Mouse (Mus musculus) intestine, embryonic 14.5 days (tissue): ENCODE results near the gene Vps16. TPM values are rescaled to one million over a fixed set of nuclear protein-coding genes. Genes with fewer than 3 reads are reported as not detected.
A peak's percentile ranks its signal among the peaks of the same experiment; 100 is the strongest.

Experiments
- ATAC-seq: fragments of 200-750 bp; cut with Nextera tagmentation; replicated peaks from 2 replicates; pipeline ENCODE4 v1.8.0; 2017; ENCODE audit warnings: low read depth, moderate number of reproducible peaks, moderate TSS enrichment, moderate library complexity; ENCODE audit not compliant: low FRiP score, low TSS enrichment
- DNase-seq: peaks from one replicate; pipeline ENCODE4 v3.0.0-alpha.2; 2018; ENCODE audit warnings: low spot score
- H3K27ac ChIP-seq: fragments of 300-500 bp; sonication (generic); 2 replicates; pipeline ENCODE4 v1.5.1; 2014; ENCODE audit warnings: low read depth, mild to moderate bottlenecking, control low read depth
- H3K27me3 ChIP-seq: fragments of 300-500 bp; sonication (generic); replicated peaks from 2 replicates; pipeline ENCODE4 v1.6.1; 2014; ENCODE audit warnings: low read length, control low read depth; ENCODE audit not compliant: control insufficient read depth, insufficient read depth
- H3K36me3 ChIP-seq: fragments of 300-500 bp; sonication (generic); 2 replicates; pipeline ENCODE4 v1.6.1; 2014; ENCODE audit warnings: low read length, control low read depth; ENCODE audit not compliant: control insufficient read depth, insufficient read depth
- H3K4me1 ChIP-seq: fragments of 300-500 bp; sonication (generic); replicated peaks from 2 replicates; pipeline ENCODE4 v1.6.1; 2014; ENCODE audit warnings: low read length, control low read depth, mixed read lengths; ENCODE audit not compliant: control insufficient read depth, insufficient read depth
- H3K4me2 ChIP-seq: fragments of 300-500 bp; sonication (generic); 2 replicates; pipeline ENCODE4 v1.6.1; 2014; ENCODE audit warnings: low read length
- H3K4me3 ChIP-seq: fragments of 300-500 bp; sonication (generic); 2 replicates; pipeline ENCODE4 v1.5.1; 2014; ENCODE audit warnings: low read depth, low read length, control low read depth, mixed read lengths
- H3K9ac ChIP-seq: fragments of 300-500 bp; sonication (generic); 2 replicates; pipeline ENCODE4 v1.6.1; 2014; ENCODE audit warnings: mild to moderate bottlenecking, low read length
- H3K9me3 ChIP-seq: fragments of 300-500 bp; sonication (generic); 2 replicates; pipeline ENCODE4 v1.6.1; 2016; ENCODE audit warnings: low read length, control low read depth; ENCODE audit not compliant: control insufficient read depth
- WGBS: fragments of 180-500 bp; shearing (Covaris S2); extraction: QIAGEN DNeasy Blood & Tissue Kit; methylation state at CpG from one replicate; pipeline ENCODE4 v1.1.7; 2014; 5-methylcytosine and 5-hydroxymethylcytosine counted together
- polyA plus RNA-seq: library from polyadenylated mRNA; unstranded; fragments of >200 nt; fragmentation: Nextera tagmentation; extraction: Ambion mirVana; gene quantifications from 2 replicates; pipeline ENCODE4 v1.2.1, GENCODE M21; 2014

The Vps16 gene
- polyA plus RNA-seq, 1 experiment from 2014 or later: 62.7 TPM

- 73% methylated on average over 6 of the region's 6 CpGs for WGBS
- H3K27me3 ChIP-seq: no peaks in the 10 kb centered on the region
- H3K27ac ChIP-seq: no peak overlapping the region
- no peaks in the 10 kb centered on the region for H3K4me1 ChIP-seq
- H3K9me3 ChIP-seq: peaks cover 4% of the 10 kb centered on the region; the same call in 1 of the 2 replicates
- H3K4me3 ChIP-seq: no peak overlapping the region
- DNase-seq (no peak), ATAC-seq (no peak)
- H3K9ac ChIP-seq: no peak overlapping the region
- no peak overlapping the region for H3K4me2 ChIP-seq
- H3K36me3 ChIP-seq: no peaks in the 10 kb centered on the region
These were observed 52.6 kb downstream of the Vps16 start for GRCm38 (mm10) chr2:130476666-130477297.

GRCm38 (mm10) chr2:130482177-130482576 lies 58.0 kb downstream of the Vps16 start:
- no peak for ATAC-seq

GRCm38 (mm10) chr2:130482700-130483099 lies 58.6 kb downstream of the Vps16 start:
- Histone ChIP-seq H3K27ac (no peak overlapping the region), H3K4me2 (no peak overlapping the region), H3K4me1 (no peaks in the 10 kb centered on the region), H3K9me3 (peaks cover 4% of the 10 kb centered on the region; the same call in 1 of the 2 replicates), H3K9ac (no peak overlapping the region), H3K4me3 (no peak overlapping the region), H3K36me3 (no peaks in the 10 kb centered on the region), H3K27me3 (no peaks in the 10 kb centered on the region)
- 75% methylated on average over 3 of the region's 3 CpGs for WGBS
- no peak for DNase-seq
- no peak for ATAC-seq

More at GRCm38 (mm10) chr2:130482177-130482576, 58.0 kb downstream of the Vps16 start:
- no peak overlapping the region for H3K27ac ChIP-seq
- no peak for DNase-seq
- H3K36me3 ChIP-seq: no peaks in the 10 kb centered on the region
- H3K9ac ChIP-seq: no peak overlapping the region
- H3K27me3 ChIP-seq: no peaks in the 10 kb centered on the region
- H3K4me3 ChIP-seq: no peak overlapping the region
- H3K4me2 ChIP-seq: no peak overlapping the region
- 88% methylated on average over 4 of the region's 4 CpGs for WGBS
- H3K9me3 ChIP-seq: peaks cover 4% of the 10 kb centered on the region; the same call in 1 of the 2 replicates
- H3K4me1 ChIP-seq: no peaks in the 10 kb centered on the region

- no peak for DNase-seq
- no peak for ATAC-seq
- Histone ChIP-seq H3K4me2 (no peak overlapping the region), H3K36me3 (no peaks in the 10 kb centered on the region), H3K27me3 (no peaks in the 10 kb centered on the region), H3K9me3 (no peaks in the 10 kb centered on the region), H3K4me1 (no peaks in the 10 kb centered on the region), H3K9ac (no peak overlapping the region), H3K27ac (no peak overlapping the region), H3K4me3 (no peak overlapping the region)
- 97% methylated on average over 1 of the region's 1 CpGs for WGBS
These were observed 60.1 kb downstream of the Vps16 start for GRCm38 (mm10) chr2:130484206-130484605.

- Histone ChIP-seq H3K27me3 (no peaks in the 10 kb centered on the region), H3K4me1 (no peaks in the 10 kb centered on the region), H3K9me3 (0 out of 2 replicates have a peak, but pooled peaks cover 4% of the 10 kb centered on the region), H3K4me2 (no peak overlapping the region), H3K9ac (no peak overlapping the region), H3K36me3 (no peaks in the 10 kb centered on the region), H3K4me3 (no peak overlapping the region), H3K27ac (no peak overlapping the region)
- 89% methylated on average over 2 of the region's 2 CpGs for WGBS
- DNase-seq: no peak
- no peak for ATAC-seq
These were observed 63.9 kb downstream of the Vps16 start for GRCm38 (mm10) chr2:130488002-130488401.

- no peak overlapping the region for H3K27ac ChIP-seq
- no peak for ATAC-seq
- WGBS: 86% methylated on average over 4 of the region's 4 CpGs
- DNase-seq: no peak
- no peak overlapping the region for H3K4me2 ChIP-seq
- no peaks in the 10 kb centered on the region for H3K4me1 ChIP-seq
- 0 out of 2 replicates have a peak, but pooled peaks cover 4% of the 10 kb centered on the region for H3K9me3 ChIP-seq
- no peak overlapping the region for H3K9ac ChIP-seq
- H3K4me3 ChIP-seq: no peak overlapping the region
- H3K36me3 ChIP-seq: no peaks in the 10 kb centered on the region
- no peaks in the 10 kb centered on the region for H3K27me3 ChIP-seq
These were observed 64.5 kb downstream of the Vps16 start for GRCm38 (mm10) chr2:130488600-130488999.

- Histone ChIP-seq H3K27me3 (no peaks in the 10 kb centered on the region), H3K27ac (no peak overlapping the region), H3K36me3 (no peaks in the 10 kb centered on the region), H3K9me3 (0 out of 2 replicates have a peak, but pooled peaks cover 4% of the 10 kb centered on the region), H3K4me3 (no peak overlapping the region), H3K4me1 (peaks cover 5% of the 10 kb centered on the region), H3K9ac (no peak overlapping the region), H3K4me2 (no peak overlapping the region)
- WGBS: 71% methylated on average over 4 of the region's 4 CpGs
- no peak for DNase-seq
- no peak for ATAC-seq
These were observed 67.0 kb downstream of the Vps16 start for GRCm38 (mm10) chr2:130491162-130491561.

- Histone ChIP-seq H3K4me3 (no peak overlapping the region), H3K9ac (no peak overlapping the region), H3K27ac (no peak overlapping the region), H3K4me2 (no peak overlapping the region), H3K36me3 (no peaks in the 10 kb centered on the region), H3K4me1 (peaks cover 8% of the 10 kb centered on the region), H3K27me3 (no peaks in the 10 kb centered on the region), H3K9me3 (0 out of 2 replicates have a peak, but pooled peaks cover 4% of the 10 kb centered on the region)
- 33% methylated on average over 7 of the region's 7 CpGs for WGBS
- DNase-seq (peak; percentile 63), ATAC-seq (0 out of 2 replicates have a peak, but pooled peaks have one; percentile 40)
These were observed 67.4 kb downstream of the Vps16 start for GRCm38 (mm10) chr2:130491587-130491986.
